Mouse (Mus musculus): Measurements from ENCODE around the gene Btbd10. TPM values are rescaled to one million over a fixed set of nuclear protein-coding genes. Genes with fewer than 3 reads are reported as not detected.

Btbd10 gene
- total and polyA plus RNA-seq, 2 experiments from 2014 or later, result 59.2 to 85.1 TPM

DNA sequence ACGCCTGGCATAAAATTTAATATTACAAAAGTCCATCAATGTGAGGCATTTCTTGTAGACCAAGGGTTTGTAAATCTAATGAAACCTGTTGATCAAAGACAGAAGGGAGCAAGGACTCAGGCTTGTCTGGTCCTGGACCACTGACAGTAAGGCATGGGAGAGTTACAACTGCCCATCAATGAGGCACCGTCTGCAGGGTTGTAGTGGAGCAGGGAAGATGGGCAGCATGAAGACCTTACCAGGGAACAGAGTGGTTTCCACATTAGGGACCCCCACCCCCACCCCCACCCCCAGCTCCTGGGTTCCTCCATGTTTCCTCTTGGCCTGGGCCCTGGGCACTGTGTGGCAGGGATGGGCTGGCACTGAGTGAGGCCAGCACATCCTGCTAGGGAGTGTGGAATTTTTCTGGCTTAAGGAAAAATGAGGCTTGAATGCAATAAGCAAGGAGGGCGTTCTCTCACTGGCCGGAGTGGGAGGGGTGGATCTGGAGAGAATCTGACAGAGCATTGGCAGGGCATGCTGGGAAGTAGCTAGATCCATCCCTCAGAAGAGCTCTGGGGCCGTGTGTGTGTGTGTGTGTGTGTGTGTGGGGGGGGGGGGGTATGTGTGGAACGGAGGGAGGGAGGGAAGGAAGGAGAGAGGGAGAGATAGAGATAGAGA is 96.7 kb downstream of the Btbd10 start:
- Histone ChIP-seq H3K27ac (ENCODE audit: low read depth, low read length) (no peak overlapping the region), H3K9ac (replicated peaks; ENCODE audit: low read length, poor library complexity, severe bottlenecking) (no peak overlapping the region), H3K9me3 (ENCODE audit: low read length) (no peaks in the 10 kb centered on the region), H3K4me2 (ENCODE audit: low read depth, low read length, poor library complexity, severe bottlenecking) (no peak overlapping the region), H3K4me3 (ENCODE audit: low read depth, low read length) (no peak overlapping the region), H3K36me3 (ENCODE audit: insufficient read depth, low read length) (no peaks in the 10 kb centered on the region), H3K27me3 (ENCODE audit: insufficient read depth, low read length) (no peaks in the 10 kb centered on the region), H3K4me1 (ENCODE audit: insufficient read depth, low read length) (0 out of 2 replicates have a peak, but pooled peaks cover 6% of the 10 kb centered on the region)
- no peak for ATAC-seq (ENCODE audit: low FRiP score)
- no peak for TF ChIP-seq CTCF (IDR thresholded peaks at IDR 0.05)
- WGBS, result 72% methylated on average over 6 of the region's 6 CpGs
- DNase-seq (ENCODE audit: low spot score), result no peak

DNA sequence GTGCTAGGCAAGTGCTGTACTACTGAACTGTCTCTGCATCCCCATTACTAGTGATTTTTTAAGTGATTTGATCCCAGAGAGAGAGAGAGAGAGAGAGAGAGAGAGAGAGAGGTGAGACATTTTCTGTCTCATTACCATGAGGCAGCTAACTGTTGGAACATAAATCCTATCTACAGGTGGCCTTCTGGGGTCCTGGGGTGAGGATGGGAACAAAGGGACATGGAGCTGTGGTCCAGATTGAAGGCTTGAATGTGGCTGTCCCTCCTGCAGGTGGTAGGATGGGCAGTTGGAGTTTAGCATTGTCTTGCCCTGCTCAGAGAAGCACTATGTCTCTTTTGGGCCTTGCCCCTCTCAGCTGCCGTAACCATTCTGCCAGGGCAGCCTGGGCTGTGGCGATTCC is 98.2 kb downstream of the Btbd10 start:
- no peak overlapping the region for H3K4me2 ChIP-seq (ENCODE audit: low read depth, low read length, poor library complexity, severe bottlenecking)
- H3K9ac ChIP-seq (replicated peaks; ENCODE audit: low read length, poor library complexity, severe bottlenecking), result no peak overlapping the region
- H3K27ac ChIP-seq (ENCODE audit: low read depth, low read length), result no peak overlapping the region
- 64% methylated on average over 2 of the region's 2 CpGs for WGBS
- no peak for DNase-seq (ENCODE audit: low spot score)
- no peak for TF ChIP-seq CTCF (IDR thresholded peaks at IDR 0.05)
- no peak overlapping the region for H3K4me3 ChIP-seq (ENCODE audit: low read depth, low read length)
- H3K4me1 ChIP-seq (ENCODE audit: insufficient read depth, low read length), result 0 out of 2 replicates have a peak, but pooled peaks cover 6% of the 10 kb centered on the region
- H3K27me3 ChIP-seq (ENCODE audit: insufficient read depth, low read length), result no peaks in the 10 kb centered on the region
- ATAC-seq (ENCODE audit: low FRiP score), result no peak
- H3K9me3 ChIP-seq (ENCODE audit: low read length), result no peaks in the 10 kb centered on the region
- H3K36me3 ChIP-seq (ENCODE audit: insufficient read depth, low read length), result no peaks in the 10 kb centered on the region

DNA sequence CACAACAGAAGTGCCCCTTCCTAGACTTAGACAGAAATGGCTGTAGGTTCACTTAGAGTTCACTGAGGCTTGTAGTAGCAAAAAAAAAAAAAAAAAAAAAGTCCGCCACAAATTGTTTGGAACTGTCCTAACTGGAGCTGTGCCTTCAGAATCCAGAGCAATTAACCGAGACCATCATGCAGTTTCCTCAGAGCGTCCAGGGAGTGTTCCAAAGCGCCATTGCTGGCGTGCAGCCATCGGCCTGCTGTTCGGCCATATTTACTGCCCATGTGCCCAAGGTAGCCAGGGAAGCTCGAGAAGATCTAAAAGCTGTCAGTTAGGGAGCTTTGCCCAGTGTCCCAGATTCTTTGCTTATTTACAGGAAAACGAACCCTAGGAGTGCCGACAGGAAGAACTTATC is 98.6 kb downstream of the Btbd10 start:
- H3K9me3 ChIP-seq (ENCODE audit: low read length), result no peaks in the 10 kb centered on the region
- no peak overlapping the region for H3K4me2 ChIP-seq (ENCODE audit: low read depth, low read length, poor library complexity, severe bottlenecking)
- H3K36me3 ChIP-seq (ENCODE audit: insufficient read depth, low read length), result no peaks in the 10 kb centered on the region
- 61% methylated on average over 10 of the region's 10 CpGs for WGBS
- no peak overlapping the region for H3K27ac ChIP-seq (ENCODE audit: low read depth, low read length)
- DNase-seq (ENCODE audit: low spot score) (peak; percentile 84), ATAC-seq (ENCODE audit: low FRiP score) (no peak)
- H3K9ac ChIP-seq (replicated peaks; ENCODE audit: low read length, poor library complexity, severe bottlenecking), result no peak overlapping the region
- no peak for TF ChIP-seq CTCF (IDR thresholded peaks at IDR 0.05)
- no peak overlapping the region for H3K4me3 ChIP-seq (ENCODE audit: low read depth, low read length)
- H3K27me3 ChIP-seq (ENCODE audit: insufficient read depth, low read length), result no peaks in the 10 kb centered on the region
- H3K4me1 ChIP-seq (ENCODE audit: insufficient read depth, low read length), result 0 out of 2 replicates have a peak, but pooled peaks cover 6% of the 10 kb centered on the region

DNA sequence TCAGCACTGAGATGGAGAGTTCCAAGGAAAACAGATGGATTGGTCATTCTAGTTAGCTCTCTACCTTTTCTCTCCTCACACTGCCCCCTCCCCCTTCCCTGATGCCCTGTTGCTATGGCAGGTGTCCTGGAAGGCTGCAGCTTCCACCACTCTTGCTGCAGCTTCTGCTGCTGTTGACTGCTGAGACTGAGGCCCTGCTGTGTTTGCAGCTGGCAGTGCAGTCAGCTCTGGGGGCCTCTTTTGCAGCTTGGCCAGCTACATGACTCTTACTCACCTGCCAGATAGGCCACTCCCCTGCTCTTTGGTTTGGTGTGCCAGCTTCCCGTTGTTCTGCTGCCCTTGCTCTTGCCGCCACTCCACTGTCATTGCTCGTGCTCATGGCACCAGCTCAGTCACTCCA is 99.3 kb downstream of the Btbd10 start:
- 0 out of 2 replicates have a peak, but pooled peaks cover 6% of the 10 kb centered on the region for H3K4me1 ChIP-seq (ENCODE audit: insufficient read depth, low read length)
- TF ChIP-seq CTCF (IDR thresholded peaks at IDR 0.05), result no peak
- H3K27me3 ChIP-seq (ENCODE audit: insufficient read depth, low read length), result no peaks in the 10 kb centered on the region
- no peaks in the 10 kb centered on the region for H3K36me3 ChIP-seq (ENCODE audit: insufficient read depth, low read length)
- no peak overlapping the region for H3K27ac ChIP-seq (ENCODE audit: low read depth, low read length)
- no peak overlapping the region for H3K9ac ChIP-seq (replicated peaks; ENCODE audit: low read length, poor library complexity, severe bottlenecking)
- H3K9me3 ChIP-seq (ENCODE audit: low read length), result no peaks in the 10 kb centered on the region
- DNase-seq (ENCODE audit: low spot score), result peak; percentile 34
- ATAC-seq (ENCODE audit: low FRiP score), result no peak
- WGBS, result 44% methylated on average over 3 of the region's 3 CpGs
- H3K4me3 ChIP-seq (ENCODE audit: low read depth, low read length), result no peak overlapping the region
- no peak overlapping the region for H3K4me2 ChIP-seq (ENCODE audit: low read depth, low read length, poor library complexity, severe bottlenecking)

DNA sequence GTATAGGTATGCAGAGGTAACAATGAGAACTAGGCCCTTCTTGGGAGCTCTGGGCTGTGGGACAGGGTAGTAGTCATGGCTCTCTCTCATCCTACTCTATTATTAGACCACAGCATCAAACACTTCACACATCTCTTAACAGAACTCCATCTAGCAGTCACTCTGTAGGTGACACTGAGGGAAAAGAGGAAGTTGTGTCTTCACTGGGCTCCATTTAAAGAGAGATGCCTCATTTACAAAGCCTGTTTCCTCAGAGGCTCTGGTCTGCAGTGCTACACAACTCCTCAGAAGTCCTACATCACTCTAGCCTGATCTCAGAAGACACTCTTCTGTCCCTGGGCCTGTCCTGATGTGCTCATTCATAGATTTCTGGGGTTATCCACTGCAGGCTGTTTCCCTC is 100.1 kb downstream of the Btbd10 start:
- Histone ChIP-seq H3K27ac (ENCODE audit: low read depth, low read length) (no peak overlapping the region), H3K4me3 (ENCODE audit: low read depth, low read length) (no peak overlapping the region), H3K9me3 (ENCODE audit: low read length) (no peaks in the 10 kb centered on the region), H3K9ac (replicated peaks; ENCODE audit: low read length, poor library complexity, severe bottlenecking) (no peak overlapping the region), H3K4me1 (ENCODE audit: insufficient read depth, low read length) (0 out of 2 replicates have a peak, but pooled peaks cover 6% of the 10 kb centered on the region), H3K36me3 (ENCODE audit: insufficient read depth, low read length) (no peaks in the 10 kb centered on the region), H3K4me2 (ENCODE audit: low read depth, low read length, poor library complexity, severe bottlenecking) (no peak overlapping the region), H3K27me3 (ENCODE audit: insufficient read depth, low read length) (no peaks in the 10 kb centered on the region)
- DNase-seq (ENCODE audit: low spot score), result no peak
- no peak for ATAC-seq (ENCODE audit: low FRiP score)
- no peak for TF ChIP-seq CTCF (IDR thresholded peaks at IDR 0.05)

DNA sequence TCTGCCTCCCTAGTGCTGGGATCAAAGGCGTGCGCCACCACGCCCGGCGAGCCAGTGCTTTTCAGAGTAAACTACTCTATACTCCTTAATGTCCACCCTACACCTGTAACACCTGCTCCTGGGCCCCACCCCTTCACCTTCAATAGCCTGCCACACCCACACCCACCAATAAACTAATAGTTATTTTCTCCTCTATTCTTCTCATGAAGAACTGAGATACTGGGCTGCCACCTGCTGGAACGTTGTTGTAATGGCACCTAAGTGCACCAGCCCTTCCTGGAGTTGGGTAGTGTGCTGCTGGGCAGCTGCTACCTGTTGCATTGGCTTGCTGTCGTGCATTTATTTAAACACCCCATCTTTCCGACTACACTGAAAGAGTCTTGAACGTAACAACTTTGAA is 100.9 kb downstream of the Btbd10 start:
- peak; percentile 83 for TF ChIP-seq CTCF (IDR thresholded peaks at IDR 0.05)
- DNase-seq (ENCODE audit: low spot score) (peak; percentile 82), ATAC-seq (ENCODE audit: low FRiP score) (no peak; the same call in 1 of the 2 replicates)
- H3K9me3 ChIP-seq (ENCODE audit: low read length), result no peaks in the 10 kb centered on the region
- no peaks in the 10 kb centered on the region for H3K36me3 ChIP-seq (ENCODE audit: insufficient read depth, low read length)
- no peak overlapping the region for H3K4me3 ChIP-seq (ENCODE audit: low read depth, low read length)
- no peaks in the 10 kb centered on the region for H3K27me3 ChIP-seq (ENCODE audit: insufficient read depth, low read length)
- H3K4me1 ChIP-seq (ENCODE audit: insufficient read depth, low read length), result 0 out of 2 replicates have a peak, but pooled peaks cover 6% of the 10 kb centered on the region
- no peak overlapping the region for H3K4me2 ChIP-seq (ENCODE audit: low read depth, low read length, poor library complexity, severe bottlenecking)
- no peak overlapping the region for H3K9ac ChIP-seq (replicated peaks; ENCODE audit: low read length, poor library complexity, severe bottlenecking)
- 77% methylated on average over 9 of the region's 9 CpGs for WGBS
- no peak overlapping the region for H3K27ac ChIP-seq (ENCODE audit: low read depth, low read length)

Other genes starting within 250 kb of the Btbd10 start
- 27.3 and 29.7 TPM in 2 replicates for gene Arntl, start 161.9 kb downstream of the Btbd10 start, total RNA-seq (2014; rRNA removed)
- gene Arntl, start 161.9 kb downstream of the Btbd10 start, polyA plus RNA-seq (2015; fragmentation: Nextera tagmentation; extraction: Ambion mirVana), result 21.1 and 23.0 TPM in 2 replicates
- gene Pth, start 19.2 kb upstream of the Btbd10 start, total RNA-seq (2014; rRNA removed), result not detected in 2 replicates
- not detected in 2 replicates for gene Pth, start 19.2 kb upstream of the Btbd10 start, polyA plus RNA-seq (2015; fragmentation: Nextera tagmentation; extraction: Ambion mirVana)
- 70.8 and 91.9 TPM in 2 replicates for gene Far1, start 144.4 kb upstream of the Btbd10 start, total RNA-seq (2014; rRNA removed)
- 41.1 and 47.0 TPM in 2 replicates for gene Far1, start 144.4 kb upstream of the Btbd10 start, polyA plus RNA-seq (2015; fragmentation: Nextera tagmentation; extraction: Ambion mirVana)